30 mouse cellular contexts compared by ENCODE assay signal in genomic region chr11:82114885-82115284, GRCm38 (mm10). TPM values are rescaled to one million over a fixed set of nuclear protein-coding genes. Genes with fewer than 3 reads are reported as not detected.
DNase-seq lines count a peak whose midpoint lies in the region; TF ChIP-seq lines count a peak whose summit lies in the region.
"Had no signal": no experiment of that assay in that cellular context is flagged by ENCODE, and none has a peak within 500 bp of the region (broad histone marks: within the 10 kb centered on the region; RNA-seq: fewer than 3 reads in every experiment).

Ccl8 (plus strand) TSS chr11:82115185.

- no peaks in the 10 kb centered on the region for H3K27me3 ChIP-seq in thymus, adult 2 months (ENCODE audit: control insufficient read depth, insufficient read depth, low read length)
- H3K27me3 ChIP-seq: embryonic facial prominence, embryonic 12.5 days; embryonic facial prominence, embryonic 15.5 days; heart, embryonic 13.5 days; hindbrain, embryonic 13.5 days; intestine, embryonic 15.5 days had no signal

- TF ChIP-seq POLR2A in thymus, adult 2 months (IDR thresholded peaks at IDR 0.05; ENCODE audit: control insufficient read depth, extremely low read depth, insufficient read depth, low read length, poor library complexity) = no peak

- H3K4me3 ChIP-seq in thymus, adult 2 months (ENCODE audit: control insufficient read depth, insufficient read depth, low read length) = no peak within 1 kb of the TSS
- H3K4me3 ChIP-seq: embryonic facial prominence, embryonic 12.5 days; embryonic facial prominence, embryonic 15.5 days; heart, adult 2 months; heart, embryonic 10.5 days; heart, embryonic 13.5 days; hindbrain, embryonic 13.5 days; intestine, embryonic 15.5 days had no signal

- 88% methylated on average over 3 of the region's 3 CpGs for WGBS in thymus, adult 2 months
- WGBS in large intestine, adult 2 months = 81% methylated on average over 3 of the region's 3 CpGs

- no peak for TF ChIP-seq CTCF in thymus, adult 2 months (IDR thresholded peaks at IDR 0.05; ENCODE audit: borderline replicate concordance, control insufficient read depth, extremely low read depth, insufficient read depth, low read length, poor library complexity)

- DNase-seq in thymus, adult 2 months = no peak
- no peak for DNase-seq in thymus, postnatal 25 days
- peak; percentile 35 for DNase-seq in 3T3-L1 (ENCODE audit: low read depth, low spot score)
- DNase-seq in NIH3T3 (ENCODE audit: low read depth) = peak; percentile 62
- no peak for DNase-seq in large intestine, adult 2 months (ENCODE audit: low read depth, low spot score)
- no peak for DNase-seq in adrenal gland, adult (ENCODE audit: inconsistent age in 2 of 2, low spot score in 1 of 2)
- DNase-seq in adrenal gland, adult 18-20 months (ENCODE audit: low spot score in 2 of 2) = no peak
- no peak for DNase-seq in cerebellum, postnatal 14 days
- DNase-seq: adrenal gland, adult 8-10 months; adrenal gland, postnatal 25 days; cerebellum, adult 18-20 months; cerebellum, adult 9-10 months; cerebellum, postnatal 25 days; forebrain, postnatal 0 days; gastrocnemius, postnatal 14 days; heart, adult 2 months; heart, postnatal 14 days had no signal

- H3K36me3 ChIP-seq in thymus, adult 2 months (ENCODE audit: control insufficient read depth, insufficient read depth, low read length) = no peaks in the 10 kb centered on the region
- H3K36me3 ChIP-seq: embryonic facial prominence, embryonic 12.5 days; embryonic facial prominence, embryonic 15.5 days; heart, embryonic 10.5 days; heart, embryonic 13.5 days; hindbrain, embryonic 13.5 days; intestine, embryonic 15.5 days had no signal

- H3K4me1 ChIP-seq in thymus, adult 2 months (replicated peaks; ENCODE audit: control insufficient read depth, insufficient read depth, low read length) = no peaks in the 10 kb centered on the region; the same call in 1 of the 2 replicates
- H3K4me1 ChIP-seq: embryonic facial prominence, embryonic 12.5 days; embryonic facial prominence, embryonic 15.5 days; heart, embryonic 10.5 days; heart, embryonic 13.5 days; hindbrain, embryonic 13.5 days; intestine, embryonic 15.5 days had no signal

- H3K27ac ChIP-seq in thymus, adult 2 months (ENCODE audit: control insufficient read depth, insufficient read depth, low read length) = no peak within 1 kb of the TSS
- H3K27ac ChIP-seq: embryonic facial prominence, embryonic 12.5 days; embryonic facial prominence, embryonic 15.5 days; heart, adult 2 months; heart, embryonic 10.5 days; heart, embryonic 13.5 days; hindbrain, embryonic 13.5 days; intestine, embryonic 15.5 days had no signal

RNA-seq across cellular contexts. Expression of gene Ccl8, which starts in this region (rescaled TPM):
- polyA plus RNA-seq in thymus, adult 2 months (2012; rRNA removed) = 14.9 and 23.5 TPM in 2 replicates
- 21.2 and 22.4 TPM in 2 replicates for polyA plus RNA-seq in large intestine, adult 2 months (2012; rRNA removed)
- total RNA-seq in adrenal gland, adult 18-20 months (2021) = 1 to 10 TPM in 1 of 2 experiments, not detected in 1; 2.0 TPM
- total RNA-seq: adrenal gland, postnatal 25 days; common myeloid progenitor, adult 5-6 weeks; ES-E14; forebrain, postnatal 0 days; heart, postnatal 14 days; hematopoietic stem cell, adult 5-6 weeks had no signal
- polyA plus RNA-seq: brain, embryonic 14.5 days; embryonic facial prominence, embryonic 12.5 days; embryonic facial prominence, embryonic 15.5 days; forebrain, embryonic 11.5 days; forebrain, embryonic 14.5 days; forebrain, postnatal 0 days; heart, embryonic 10.5 days; heart, embryonic 13.5 days; hindbrain, embryonic 13.5 days; hindbrain, embryonic 16.5 days; intestine, embryonic 15.5 days had no signal

Comparison
In these comparisons a context has a peak if more than half of its experiments do, and no peak if none do; other contexts are left out.
1. DNase-seq: peak in 3T3-L1 (single experiment) and NIH3T3 (single experiment); none in thymus, adult 2 months (single experiment), thymus, postnatal 25 days (single experiment), large intestine, adult 2 months (single experiment), adrenal gland, adult (0 of 2), adrenal gland, adult 18-20 months (0 of 2) and cerebellum, postnatal 14 days (0 of 2).